Mouse (Mus musculus) CH12.LX (cell line): Measurements from ENCODE around the gene Zbp1. TPM values are rescaled to one million over a fixed set of nuclear protein-coding genes. Genes with fewer than 3 reads are reported as not detected.

Experiments used
- DNase-seq: peaks from one replicate; pipeline ENCODE4 v3.0.0-alpha.2; 2013; ENCODE audit errors: extremely low read depth
- H3K27ac ChIP-seq: 2 replicates; pipeline ENCODE4 v1.5.1; 2012; ENCODE audit warnings: low read depth, mild to moderate bottlenecking, control low read depth, moderate library complexity; ENCODE audit not compliant: insufficient read depth
- H3K27me3 ChIP-seq: replicated peaks from 2 replicates; pipeline ENCODE3; 2012; ENCODE audit warnings: inconsistent platforms
- H3K36me3 ChIP-seq, 2 experiments: replicated peaks in 1 of 2; 2 replicates each; pipeline versions ENCODE3 to v1.6.1; 2012; ENCODE audit warnings: inconsistent platforms in 1 of 2, low read length in 1 of 2, mild to moderate bottlenecking in 1 of 2, mixed read lengths in 1 of 2, moderate library complexity in 1 of 2; ENCODE audit not compliant: control insufficient read depth in 1 of 2, insufficient read depth in 1 of 2
- H3K4me1 ChIP-seq, 2 experiments: 2 replicates each; pipeline ENCODE4 v1.6.1; 2012; ENCODE audit warnings: inconsistent platforms in 1 of 2, moderate library complexity in 1 of 2; ENCODE audit not compliant: insufficient read depth in 2 of 2, control insufficient read depth in 1 of 2
- H3K4me2 ChIP-seq: 2 replicates; pipeline ENCODE4 v1.6.1; 2012; ENCODE audit warnings: low read depth, mild to moderate bottlenecking, control low read depth; ENCODE audit not compliant: poor library complexity, insufficient read depth, severe bottlenecking
- H3K4me3 ChIP-seq, 3 experiments: fragments of 150-350 bp in 1 of 3; sonication (generic) in 1 of 3; replicated peaks in 1 of 3; 2 replicates each; pipeline versions ENCODE3 to v1.5.1; 2011 to 2012; ENCODE audit warnings: low read depth in 2 of 3, low read length in 2 of 3, mild to moderate bottlenecking in 2 of 3, moderate library complexity in 2 of 3, control low read depth in 1 of 3, improper control_type of control experiment in 1 of 3, inconsistent platforms in 1 of 3, mixed read lengths in 1 of 3; ENCODE audit not compliant: poor library complexity in 1 of 3
- H3K79me2 ChIP-seq: replicated peaks from 2 replicates; pipeline ENCODE4 v1.6.1; 2012; ENCODE audit warnings: mild to moderate bottlenecking, moderate library complexity; ENCODE audit not compliant: control insufficient read depth, poor library complexity, insufficient read depth, severe bottlenecking; ENCODE audit errors: extremely low read depth
- H3K9ac ChIP-seq: 2 replicates; pipeline ENCODE4 v1.6.1; 2012; ENCODE audit warnings: low read depth, mild to moderate bottlenecking, control low read depth, moderate library complexity; ENCODE audit not compliant: insufficient read depth
- H3K9me3 ChIP-seq: replicated peaks from 2 replicates; pipeline ENCODE3; 2012; ENCODE audit warnings: low read length, inconsistent platforms, mixed read lengths
- CTCF ChIP-seq, 2 experiments: IDR thresholded peaks in 1 of 2; conservative IDR thresholded peaks in 1 of 2; 2 replicates each; pipeline ENCODE4 v1.5.1; 2011 to 2012; ENCODE audit warnings: low read depth in 2 of 2, low read length in 2 of 2, improper control_type of control experiment in 1 of 2, inconsistent platforms in 1 of 2, mild to moderate bottlenecking in 1 of 2, moderate library complexity in 1 of 2
- ELF1 ChIP-seq: IDR thresholded peaks from 2 replicates; pipeline ENCODE4 v1.6.1; 2014; ENCODE audit warnings: low read depth, mild to moderate bottlenecking, inconsistent platforms, low read length, improper control_type of control experiment
- MAFK ChIP-seq: IDR thresholded peaks from 2 replicates; pipeline ENCODE4 v1.6.1; 2011; ENCODE audit warnings: low read length, improper control_type of control experiment; ENCODE audit not compliant: insufficient replicate concordance
- MAZ ChIP-seq: IDR thresholded peaks from 2 replicates; pipeline ENCODE4 v1.6.1; 2012; ENCODE audit warnings: low read depth, mild to moderate bottlenecking, inconsistent platforms, low read length, improper control_type of control experiment, moderate library complexity
- MEF2A ChIP-seq: IDR thresholded peaks from 2 replicates; pipeline ENCODE4 v1.6.1; 2014; ENCODE audit warnings: low read depth, mild to moderate bottlenecking, inconsistent platforms, low read length, improper control_type of control experiment, borderline replicate concordance
- NRF1 ChIP-seq: IDR thresholded peaks from 2 replicates; pipeline ENCODE4 v1.6.1; 2014; ENCODE audit warnings: low read depth, mild to moderate bottlenecking, inconsistent platforms, low read length, improper control_type of control experiment, moderate library complexity
- RAD21 ChIP-seq: IDR thresholded peaks from 2 replicates; pipeline ENCODE4 v1.6.1; 2011; ENCODE audit warnings: low read depth, mild to moderate bottlenecking, low read length, improper control_type of control experiment, moderate library complexity
- SMC3 ChIP-seq: IDR thresholded peaks from 2 replicates; pipeline ENCODE4 v1.6.1; 2011; ENCODE audit warnings: low read depth, low read length, improper control_type of control experiment
- TBP ChIP-seq: conservative IDR thresholded peaks from 2 replicates; pipeline ENCODE4 v1.6.1; 2011; ENCODE audit warnings: low read depth, low read length, improper control_type of control experiment
- USF1 ChIP-seq: IDR thresholded peaks from 2 replicates; pipeline ENCODE4 v1.6.1; 2014; ENCODE audit warnings: low read depth, mild to moderate bottlenecking, inconsistent platforms, low read length, improper control_type of control experiment
- dilution Hi-C: fragments of 300-500 bp; cut with MboI; formaldehyde crosslinking; loops from 2 replicates; pipeline ENCODE4 v1.14.3; 2020; ENCODE audit warnings: low sequenced_read_pairs; ENCODE audit not compliant: extremely low pct_unique_long_range_greater_than_20kb, extremely low pct_ligation_motif_present
- in situ Hi-C: fragments of 300-500 bp; cut with MboI; formaldehyde crosslinking; loops from 3 replicates; pipeline ENCODE4 v1.14.3; 2019; ENCODE audit warnings: low sequenced_read_pairs, low pct_ligation_motif_present, low pct_unique_long_range_greater_than_20kb, mixed read lengths
- polyA plus RNA-seq: library from polyadenylated mRNA; unstranded; fragments of >175 nt; gene quantifications from 2 replicates; pipeline ENCODE4 v1.2.1, GENCODE M21; 2012; ENCODE audit warnings: low read depth; ENCODE audit not compliant: insufficient read length
- total RNA-seq, 2 experiments: library from RNA; depleted of rRNA; stranded (reverse); fragments of 300-350 nt in 1 of 2; fragments of >200 nt in 1 of 2; gene quantifications; 2 replicates each; pipeline ENCODE4 v1.2.3; 2012 to 2014

The Zbp1 gene
- total and polyA plus RNA-seq, 3 experiments = 8.1 to 9.8 (median 8.7) TPM

DNA sequence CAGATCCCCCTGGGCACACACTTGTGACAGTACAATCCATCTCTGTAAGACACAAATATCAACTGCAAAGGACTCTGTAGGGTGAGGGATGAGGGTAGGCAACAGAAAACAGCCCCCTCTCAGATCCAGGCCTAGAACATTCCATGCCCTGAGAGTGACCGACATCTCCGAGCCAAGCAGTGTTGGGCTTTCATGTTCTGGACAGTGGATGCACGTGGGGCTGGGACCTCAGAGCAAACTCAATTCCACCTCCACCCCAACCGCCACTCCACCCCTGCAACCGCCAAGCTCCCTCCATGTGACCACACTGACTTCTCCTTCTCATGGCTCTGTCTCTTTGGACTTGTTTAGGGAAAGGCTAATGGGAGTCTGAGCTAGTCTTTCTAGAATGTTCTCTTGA lies 46.8 kb downstream of the Zbp1 start:
- Histone ChIP-seq H3K36me3 (no peaks in the 10 kb centered on the region), H3K9me3 (peaks cover 9% of the 10 kb centered on the region), H3K4me3 (no peak overlapping the region), H3K4me2 (no peak overlapping the region), H3K79me2 (no peaks in the 10 kb centered on the region), H3K27me3 (peaks cover 39% of the 10 kb centered on the region), H3K9ac (no peak overlapping the region), H3K27ac (no peak overlapping the region), H3K4me1 (peaks cover 9 to 24% of the 10 kb centered on the region in 2 experiments)
- in situ Hi-C loops = loop anchor here (25.0 kb wide), 1 partner anchor 160 kb away; the partner anchor contains the start of genes Rae1 and Rbm38
- TF ChIP-seq ELF1 (no peak), TBP (no peak), RAD21 (no peak)
- dilution Hi-C loops = no loop called here
- DNase-seq = no peak

DNA sequence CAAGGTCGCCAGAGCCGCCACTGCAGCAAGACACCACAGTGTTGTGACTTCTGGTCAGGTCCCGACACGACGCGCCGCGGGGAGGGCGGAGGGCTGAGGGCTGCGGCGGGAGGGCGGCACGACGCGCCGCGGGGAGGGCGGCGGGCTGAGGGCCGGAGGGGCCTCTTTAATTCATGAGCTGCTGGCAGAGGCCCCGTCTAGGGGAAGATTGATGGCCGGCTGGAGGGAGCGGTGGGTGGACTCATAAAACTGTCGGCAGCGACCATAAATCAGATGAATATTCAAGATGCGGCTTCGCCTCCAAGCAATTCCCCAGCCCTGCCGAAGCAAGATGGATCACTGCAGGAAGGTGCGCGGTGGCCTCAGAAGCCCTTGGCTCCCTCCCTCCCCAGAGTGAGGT lies 47.3 kb downstream of the Zbp1 start:
- no peak for DNase-seq
- Histone ChIP-seq H3K79me2 (no peaks in the 10 kb centered on the region), H3K4me2 (no peak overlapping the region), H3K4me1 (peaks cover 7 to 22% of the 10 kb centered on the region in 2 experiments), H3K27me3 (peaks cover 38% of the 10 kb centered on the region), H3K9me3 (peaks cover 9% of the 10 kb centered on the region), H3K9ac (no peak overlapping the region), H3K36me3 (no peaks in the 10 kb centered on the region), H3K4me3 (no peak overlapping the region), H3K27ac (no peak overlapping the region)
- in situ Hi-C loops (loop anchor here (25.0 kb wide), 1 partner anchor 159 kb away; the partner anchor contains the start of genes Rae1 and Rbm38), dilution Hi-C loops (no loop called here)
- no peak for TF ChIP-seq NRF1
- TF ChIP-seq MAZ = no peak

DNA sequence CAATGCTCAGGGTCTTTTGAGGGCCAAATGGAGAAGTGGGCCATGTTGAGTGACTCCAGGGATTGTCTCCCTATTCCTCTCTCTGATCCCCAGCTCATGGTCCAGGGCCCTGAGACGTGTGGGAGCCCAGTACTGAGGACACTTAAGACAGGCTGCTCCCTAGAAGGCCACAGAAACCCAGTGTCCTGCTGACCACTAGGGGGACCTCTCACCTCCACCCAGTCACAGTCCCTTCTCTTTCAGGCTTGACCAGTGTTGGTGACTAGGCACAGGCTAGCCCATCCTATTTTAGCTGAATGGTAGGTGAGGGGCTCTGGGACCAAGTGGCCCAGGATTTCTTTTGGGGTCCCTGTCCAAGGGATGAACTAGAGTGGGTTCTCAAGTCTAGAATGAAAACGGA lies 48.0 kb downstream of the Zbp1 start:
- dilution Hi-C loops (no loop called here), in situ Hi-C loops (loop anchor here (25.0 kb wide), 1 partner anchor 158 kb away; the partner anchor contains the start of genes Rae1 and Rbm38)
- no peak overlapping the region for H3K9ac ChIP-seq
- H3K27me3 ChIP-seq = peaks cover 45% of the 10 kb centered on the region
- H3K4me3 ChIP-seq = no peak overlapping the region
- peak in 1 of 2 experiments; percentile 58; a peak in 2 of 4 replicates for TF ChIP-seq CTCF (conservative IDR thresholded peaks at IDR 0.05 in 1 of 2, IDR thresholded peaks at IDR 0.05 in 1 of 2; ENCODE audit: low read depth in 2 of 2, low read length in 2 of 2)
- TF ChIP-seq USF1 = no peak
- peak; percentile 27 for TF ChIP-seq SMC3
- no peak for TF ChIP-seq MAFK
- TF ChIP-seq MEF2A = no peak
- peaks cover 6% of the 10 kb centered on the region for H3K9me3 ChIP-seq
- no peak overlapping the region for H3K27ac ChIP-seq
- H3K79me2 ChIP-seq = no peaks in the 10 kb centered on the region
- no peaks in the 10 kb centered on the region for H3K36me3 ChIP-seq
- DNase-seq = no peak
- no peak overlapping the region for H3K4me2 ChIP-seq
- peaks cover 7 to 22% of the 10 kb centered on the region in 2 experiments for H3K4me1 ChIP-seq
